7 mouse cellular contexts compared by ENCODE assay signal in the genomic region with DNA sequence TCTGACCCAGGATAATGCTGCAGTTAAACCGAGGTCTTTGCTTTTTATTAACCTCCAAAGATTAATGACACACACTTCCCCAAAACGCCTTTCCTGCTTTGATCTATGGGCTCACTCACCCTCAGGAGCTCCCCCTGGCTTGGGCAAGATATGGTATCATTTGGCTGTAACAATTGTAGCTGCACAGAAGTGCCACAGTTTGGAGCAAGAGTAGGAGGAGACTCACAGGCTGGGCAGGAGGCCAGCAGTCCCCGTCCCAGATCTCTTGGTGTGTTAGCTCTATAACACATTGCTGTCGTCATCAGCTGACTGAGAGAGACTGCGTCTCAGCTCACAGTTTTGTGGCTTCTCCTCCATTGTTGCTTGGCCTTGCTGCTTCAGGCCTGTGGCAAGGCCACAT. TPM values are rescaled to one million over a fixed set of nuclear protein-coding genes. Genes with fewer than 3 reads are reported as not detected.
A peak's percentile ranks its signal among the peaks of the same experiment; 100 is the strongest.
DNase-seq lines count a peak whose midpoint lies in the region; ATAC-seq lines count a peak whose summit lies in the region.

No protein-coding gene starts in this region.

- H3K9ac ChIP-seq in liver, embryonic 11.5 days (ENCODE audit: low read depth, low read length), result no peak overlapping the region
- 0 out of 2 replicates have a peak overlapping the region, but pooled peaks have one; percentile 22 for H3K9ac ChIP-seq in neural tube, embryonic 14.5 days (replicated peaks; ENCODE audit: low read depth, low read length)

- no peak overlapping the region for H3K4me3 ChIP-seq in liver, embryonic 11.5 days (ENCODE audit: low read depth, low read length)
- no peak overlapping the region for H3K4me3 ChIP-seq in neural tube, embryonic 14.5 days (ENCODE audit: low read depth, low read length)

- 26% methylated on average over 5 of the region's 5 CpGs for WGBS in liver, embryonic 11.5 days
- WGBS in neural tube, embryonic 14.5 days, result 4% methylated on average over 5 of the region's 5 CpGs

- H3K27ac ChIP-seq in liver, embryonic 11.5 days (ENCODE audit: low read depth, low read length), result no peak overlapping the region
- H3K27ac ChIP-seq in neural tube, embryonic 14.5 days (ENCODE audit: low read depth, low read length), result peak overlapping the region; percentile 71

- peak; percentile 35 for DNase-seq in urinary bladder, postnatal 14 days (ENCODE audit: low spot score)
- no peak for DNase-seq in urinary bladder, adult 18-20 months (ENCODE audit: low spot score in 2 of 2)
- peak; percentile 64 for DNase-seq in embryo, embryonic 10.5 days (ENCODE audit: low spot score)
- DNase-seq in kidney, adult 18-20 months, result peak; percentile 61
- no peak for DNase-seq in liver, embryonic 11.5 days (ENCODE audit: low spot score)
- DNase-seq in thymus, postnatal 4 days, result no peak

- no peaks in the 10 kb centered on the region for H3K9me3 ChIP-seq in liver, embryonic 11.5 days (ENCODE audit: control insufficient read depth, low read length)
- no peaks in the 10 kb centered on the region for H3K9me3 ChIP-seq in neural tube, embryonic 14.5 days (ENCODE audit: control insufficient read depth, low read length)

- no peaks in the 10 kb centered on the region for H3K27me3 ChIP-seq in liver, embryonic 11.5 days (replicated peaks; ENCODE audit: control insufficient read depth, insufficient read depth, low read length)
- H3K27me3 ChIP-seq in neural tube, embryonic 14.5 days (ENCODE audit: control insufficient read depth, insufficient read depth, low read length), result no peaks in the 10 kb centered on the region

- H3K4me2 ChIP-seq in liver, embryonic 11.5 days, result no peak overlapping the region
- H3K4me2 ChIP-seq in neural tube, embryonic 14.5 days (ENCODE audit: low read depth, low read length), result no peak overlapping the region

- no peaks in the 10 kb centered on the region for H3K36me3 ChIP-seq in liver, embryonic 11.5 days (ENCODE audit: control insufficient read depth, insufficient read depth, low read length)
- H3K36me3 ChIP-seq in neural tube, embryonic 14.5 days (ENCODE audit: control insufficient read depth, insufficient read depth, low read length), result no peaks in the 10 kb centered on the region

- peak; percentile 35; the same call in 1 of the 2 replicates for ATAC-seq in liver, embryonic 11.5 days (replicated peaks; ENCODE audit: low FRiP score)
- ATAC-seq in neural tube, embryonic 14.5 days (ENCODE audit: low read depth), result peak; percentile 28; the same call in 1 of the 2 replicates

- peaks cover 16% of the 10 kb centered on the region for H3K4me1 ChIP-seq in liver, embryonic 11.5 days (replicated peaks; ENCODE audit: control insufficient read depth, insufficient read depth, low read length)
- peaks cover 36% of the 10 kb centered on the region for H3K4me1 ChIP-seq in neural tube, embryonic 14.5 days (ENCODE audit: control insufficient read depth, insufficient read depth, low read length)

RNA-seq across cellular contexts. Expression of a gene that starts 35.1 kb away (rescaled TPM):
- 0.14 TPM in 1 of 2 replicates, not detected in the other for polyA plus RNA-seq in liver, embryonic 11.5 days (2014; fragmentation: Nextera tagmentation; extraction: Ambion mirVana)
- 0.45 and 0.51 TPM in 2 replicates for polyA plus RNA-seq in neural tube, embryonic 14.5 days (2014; fragmentation: Nextera tagmentation; extraction: Ambion mirVana)

Comparison
In these comparisons a context has a peak if more than half of its experiments do, and no peak if none do; other contexts are left out.
1. DNase-seq: peak in urinary bladder, postnatal 14 days (single experiment), embryo, embryonic 10.5 days (single experiment) and kidney, adult 18-20 months (single experiment); none in urinary bladder, adult 18-20 months (0 of 2), liver, embryonic 11.5 days (single experiment) and thymus, postnatal 4 days (single experiment).